ENCODE assay signal across 8 mouse cellular contexts in the genomic region with DNA sequence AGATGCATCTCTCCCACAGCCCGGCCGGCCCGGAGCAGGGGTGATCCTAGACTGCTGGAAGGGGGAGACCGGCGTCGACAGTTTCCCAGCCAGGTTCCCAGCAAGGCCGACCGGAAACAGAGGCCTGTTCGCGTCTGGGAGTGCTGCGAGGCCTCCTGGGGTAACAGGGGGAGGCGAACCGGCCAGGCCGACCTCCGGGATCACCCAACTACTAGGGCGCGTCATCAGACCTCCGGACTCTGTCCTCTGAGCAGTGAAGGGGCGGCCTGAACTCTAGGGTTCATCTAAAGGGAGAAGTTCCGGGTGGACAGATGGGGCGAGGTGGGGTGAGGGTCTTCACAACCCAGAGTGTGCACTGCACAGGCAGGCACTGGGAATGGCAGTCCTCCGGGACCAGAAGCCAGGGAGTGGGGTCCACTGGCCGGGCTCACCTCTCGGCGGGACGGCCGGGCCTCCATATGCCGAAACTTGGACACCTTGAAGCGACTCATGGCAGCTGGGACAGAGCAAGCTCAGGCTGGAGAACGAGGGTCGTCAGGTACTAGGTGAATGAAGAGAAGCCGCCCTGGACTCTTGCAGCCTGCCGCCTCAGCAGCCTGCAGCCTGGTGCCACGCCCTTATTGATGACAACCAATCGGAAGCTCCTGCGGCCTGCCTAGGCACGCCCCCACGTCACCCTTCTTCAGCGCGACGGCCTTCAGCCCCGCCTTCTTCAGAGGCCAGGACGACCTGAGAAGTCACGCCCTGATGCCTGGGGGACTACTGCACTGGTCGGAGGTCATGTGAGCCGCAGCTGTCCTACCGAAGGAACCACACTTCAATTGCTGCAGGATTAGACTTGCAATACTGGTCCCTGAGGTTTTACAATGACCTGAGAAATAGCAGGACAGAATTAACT. TPM values are rescaled to one million over a fixed set of nuclear protein-coding genes. Genes with fewer than 3 reads are reported as not detected.
A peak's percentile ranks its signal among the peaks of the same experiment; 100 is the strongest.
DNase-seq lines count a peak whose midpoint lies in the region; ATAC-seq lines count a peak whose summit lies in the region.

A gene (minus strand): TSS at position 657 of the 898 bp plus-strand sequence.

- peak; percentile 95 for ATAC-seq in hindbrain, embryonic 12.5 days (ENCODE audit: low FRiP score)

- peak; percentile 91 for DNase-seq in NIH3T3 (ENCODE audit: low read depth)
- DNase-seq in cerebellum, postnatal 10 days, result peak; percentile 92 to 95
- DNase-seq in frontal cortex, postnatal 10 days (ENCODE audit: low spot score in 2 of 2), result peak; percentile 81 to 86
- DNase-seq in layer of hippocampus, postnatal 14 days (ENCODE audit: low spot score in 2 of 2), result peak; percentile 76 to 87
- DNase-seq in lung, postnatal 14 days, result peak; percentile 90
- DNase-seq in retina, adult 2 months (ENCODE audit: low read depth, low spot score), result peak; percentile 81
- peak; percentile 91 to 95 for DNase-seq in thymus, postnatal 36 days

- H3K4me2 ChIP-seq in hindbrain, embryonic 12.5 days (replicated peaks), result peak within 1 kb of the TSS; percentile 94

- peak within 1 kb of the TSS; percentile 71 for H3K4me3 ChIP-seq in hindbrain, embryonic 12.5 days

- H3K27ac ChIP-seq in hindbrain, embryonic 12.5 days, result no peak within 1 kb of the TSS; the same call in 1 of the 2 replicates

- H3K9me3 ChIP-seq in hindbrain, embryonic 12.5 days (replicated peaks), result no peaks in the 10 kb centered on the region

- H3K4me1 ChIP-seq in hindbrain, embryonic 12.5 days, result peaks cover 15% of the 10 kb centered on the region

- under 1% methylated on average over 47 of the region's 47 CpGs for WGBS in hindbrain, embryonic 12.5 days

- peaks cover 16% of the 10 kb centered on the region for H3K36me3 ChIP-seq in hindbrain, embryonic 12.5 days

- peak within 1 kb of the TSS; percentile 77 for H3K9ac ChIP-seq in hindbrain, embryonic 12.5 days

- H3K27me3 ChIP-seq in hindbrain, embryonic 12.5 days, result no peaks in the 10 kb centered on the region

RNA-seq across cellular contexts. Expression of the gene that starts here (rescaled TPM):
- polyA plus RNA-seq in hindbrain, embryonic 12.5 days (2016; fragmentation: Nextera tagmentation; extraction: Ambion mirVana), result 22.8 and 24.3 TPM in 2 replicates
- 10 to 100 TPM; 95.7 to 95.9 TPM for total RNA-seq in layer of hippocampus, postnatal 14 days (2021)
